Mouse (Mus musculus): Measurements from ENCODE around the gene Srprb. TPM values are rescaled to one million over a fixed set of nuclear protein-coding genes. Genes with fewer than 3 reads are reported as not detected.

Srprb gene
- total RNA-seq (2023), result 10 to 100 TPM; 15.0 to 17.3 TPM

GRCm38 (mm10) chr9:103201561-103202260 is at the start of gene Srprb:
Srprb (minus strand) TSS chr9:103202137.

GRCm38 (mm10) chr9:103230151-103230951 is 28.4 kb upstream of the Srprb start, which contains the start of the genes Gm20425 and Trf:
Gm20425 (minus strand) TSS chr9:103230307.
Trf (minus strand) TSS chr9:103230444.

Other genes starting within 250 kb of the Srprb start
- gene Slco2a1, start 213.4 kb downstream of the Srprb start, total RNA-seq (2023), result 1 to 10 TPM in 1 of 2 experiments, under 1 TPM in 1; 0.71 to 1.2 TPM
- gene Rab6b, start 90.3 kb downstream of the Srprb start, total RNA-seq (2023), result 1 to 10 TPM in 1 of 2 experiments, under 1 TPM in 1; 0.79 to 1.3 TPM
- gene Gm20425, start 28.2 kb upstream of the Srprb start, total RNA-seq (2023), result 1 to 10 TPM in 1 of 2 experiments, not detected in 1; 9.0 TPM
- gene Trf, start 28.3 kb upstream of the Srprb start, total RNA-seq (2023), result 100 to 1,000 TPM; 657 to 970 TPM
- not detected for gene 1300017J02Rik, start 102.9 kb upstream of the Srprb start, total RNA-seq (2023)
- gene Topbp1, start 103.1 kb upstream of the Srprb start, total RNA-seq (2023), result 10 to 100 TPM; 32.3 to 32.8 TPM
- gene Cdv3, start 163.7 kb upstream of the Srprb start, total RNA-seq (2023), result 10 to 100 TPM; 98.0 to 98.6 TPM